Mouse (Mus musculus) left cerebral cortex, postnatal 10 days (tissue): ENCODE measurements around the gene Dr1. TPM values are rescaled to one million over a fixed set of nuclear protein-coding genes. Genes with fewer than 3 reads are reported as not detected.
A peak's percentile ranks its signal among the peaks of the same experiment; 100 is the strongest.
"Not testable (repeated sequence)": the region's sequence is repeated elsewhere in the genome, so short reads cannot be mapped to it uniquely, and the experiment has no call there.

ENCODE experiments used
- DNase-seq, 2 experiments: peaks; one replicate each; pipeline ENCODE4 v3.0.0; 2021 to 2022; ENCODE audit warnings: low spot score in 2 of 2, mixed read lengths in 1 of 2; ENCODE audit errors: extremely low spot score in 1 of 2
- intact Hi-C: fragments of 180-260 bp; cut with DNase I; formaldehyde crosslinking; loops from one replicate; pipeline ENCODE4 v1.15.1; 2025
- total RNA-seq, 2 experiments: library from RNA; stranded (reverse); gene quantifications; 2 replicates each; pipeline ENCODE4 v1.2.3; 2021

Dr1 gene
- 10 to 100 TPM; 36.9 to 37.3 TPM for total RNA-seq

GRCm38 (mm10) chr5:108268127-108269062, at the start of gene Dr1:
Gene Dr1, plus strand, starts transcription at chr5:108268897.
- intact Hi-C loops: loop anchor here (5.0 kb wide), 1 partner anchor 136 kb away; the partner anchor contains the start of genes Ccdc18 and Tmed5
- DNase-seq: peak; percentile 77 to 94

GRCm38 (mm10) chr5:108224077-108224476, 44.6 kb upstream of the Dr1 start:
- intact Hi-C loops: no loop called here
- no peak for DNase-seq

- DNase-seq: no peak
- intact Hi-C loops: no loop called here
Observed at GRCm38 (mm10) chr5:108226159-108226558, 42.5 kb upstream of the Dr1 start.

GRCm38 (mm10) chr5:108246314-108246765, 22.4 kb upstream of the Dr1 start:
- no peak for DNase-seq
- intact Hi-C loops: no loop called here

GRCm38 (mm10) chr5:108250033-108250432, 18.7 kb upstream of the Dr1 start:
- DNase-seq: no peak
- intact Hi-C loops: no loop called here

- DNase-seq: no peak
- intact Hi-C loops: no loop called here
Observed at GRCm38 (mm10) chr5:108255259-108255658, 13.4 kb upstream of the Dr1 start.

- intact Hi-C loops: no loop called here
- DNase-seq: peak; percentile 12 to 49
Observed at GRCm38 (mm10) chr5:108262722-108263121, 6.0 kb upstream of the Dr1 start.

- intact Hi-C loops: not testable (repeated sequence)
Observed at GRCm38 (mm10) chr5:108263785-108264184, 4.9 kb upstream of the Dr1 start.

GRCm38 (mm10) chr5:108266990-108267389, 1.7 kb upstream of the Dr1 start:
- intact Hi-C loops: loop anchor here (5.0 kb wide), 1 partner anchor 135 kb away; the partner anchor contains the start of genes Ccdc18 and Tmed5

More at GRCm38 (mm10) chr5:108263785-108264184, 4.9 kb upstream of the Dr1 start:
- not testable (repeated sequence) for DNase-seq

GRCm38 (mm10) chr5:108269063-108269810, 540 bp downstream of the Dr1 start:
- no peak for DNase-seq
- intact Hi-C loops: loop anchor here (5.0 kb wide), 1 partner anchor 137 kb away; the partner anchor contains the start of genes Ccdc18 and Tmed5

More at GRCm38 (mm10) chr5:108266990-108267389, 1.7 kb upstream of the Dr1 start:
- no peak for DNase-seq

- intact Hi-C loops: loop anchor here (5.0 kb wide), 1 partner anchor 137 kb away; the partner anchor contains the start of genes Ccdc18 and Tmed5
- no peak for DNase-seq
Observed at GRCm38 (mm10) chr5:108269811-108270151, 1.1 kb downstream of the Dr1 start.

- no peak for DNase-seq
Observed at GRCm38 (mm10) chr5:108270415-108270814, 1.7 kb downstream of the Dr1 start.

GRCm38 (mm10) chr5:108271345-108271744, 2.6 kb downstream of the Dr1 start:
- intact Hi-C loops, DNase-seq: not testable (repeated sequence)

More at GRCm38 (mm10) chr5:108270415-108270814, 1.7 kb downstream of the Dr1 start:
- intact Hi-C loops: no loop called here

GRCm38 (mm10) chr5:108286957-108287356, 18.3 kb downstream of the Dr1 start:
- intact Hi-C loops: no loop called here

GRCm38 (mm10) chr5:108301567-108301966, 32.9 kb downstream of the Dr1 start:
- no peak for DNase-seq

More at GRCm38 (mm10) chr5:108286957-108287356, 18.3 kb downstream of the Dr1 start:
- no peak for DNase-seq

GRCm38 (mm10) chr5:108312224-108313064, 43.7 kb downstream of the Dr1 start, which contains the start of gene Pigg:
Gene Pigg, plus strand, starts transcription at chr5:108312609.
- peak; percentile 88 to 95 for DNase-seq
- intact Hi-C loops: no loop called here

More at GRCm38 (mm10) chr5:108301567-108301966, 32.9 kb downstream of the Dr1 start:
- intact Hi-C loops: no loop called here

GRCm38 (mm10) chr5:108313065-108313860, 44.6 kb downstream of the Dr1 start:
- DNase-seq: no peak
- intact Hi-C loops: no loop called here
